Comparison of ENCODE assay signal across 8 mouse cellular contexts in the genomic region with DNA sequence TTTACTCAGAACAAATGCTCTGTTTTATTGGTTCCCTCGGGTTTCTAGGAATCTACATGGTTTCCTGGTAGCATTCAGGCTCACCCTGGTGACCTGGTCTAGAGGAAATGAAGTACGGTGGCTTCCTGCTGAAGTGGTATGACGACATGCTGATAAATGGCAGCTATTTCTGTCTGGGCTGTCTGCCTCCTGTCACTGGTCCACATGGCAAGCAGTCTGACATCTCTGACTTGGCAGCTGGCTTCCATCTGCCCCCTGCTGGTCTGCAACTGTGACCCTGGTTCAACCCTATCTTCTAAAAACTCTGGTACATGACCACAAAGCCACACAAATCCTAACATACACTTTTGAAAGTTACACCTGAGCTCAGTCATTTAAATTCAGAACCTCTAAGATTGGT.
DNase-seq lines count a peak whose midpoint lies in the region; ATAC-seq and TF ChIP-seq lines count a peak whose summit lies in the region.
"Had no signal": no experiment of that assay in that cellular context is flagged by ENCODE, and none has a peak within 500 bp of the region (broad histone marks: within the 10 kb centered on the region; RNA-seq: fewer than 3 reads in every experiment).

No protein-coding gene starts in this region.

- H3K9ac ChIP-seq in ES-E14 (ENCODE audit: insufficient read depth, low read depth, low read length, poor library complexity, severe bottlenecking) = no peak overlapping the region
- no peak overlapping the region for H3K9ac ChIP-seq in heart, embryonic 14.5 days (ENCODE audit: low read length)

- H3K9me3 ChIP-seq in ES-E14 (ENCODE audit: control insufficient read depth, insufficient read depth, low read depth, low read length) = no peaks in the 10 kb centered on the region
- H3K9me3 ChIP-seq in heart, embryonic 14.5 days (ENCODE audit: control insufficient read depth, low read length) = no peaks in the 10 kb centered on the region
- H3K9me3 ChIP-seq in limb, embryonic 10.5 days (replicated peaks) = no peaks in the 10 kb centered on the region

- ATAC-seq in heart, embryonic 14.5 days (ENCODE audit: insufficient number of reproducible peaks, insufficient read depth, low FRiP score, low read depth) = peak; percentile 68; the same call in 1 of the 2 replicates

- TF ChIP-seq POLR2A in small intestine, adult 2 months (IDR thresholded peaks at IDR 0.05; ENCODE audit: low read depth, low read length) = no peak

- DNase-seq in ES-E14 (ENCODE audit: low read depth, low spot score) = peak; percentile 6
- peak; percentile 9 for DNase-seq in R1 (ENCODE audit: low read depth, low spot score)
- peak; percentile 36 for DNase-seq in embryo, embryonic 11.5 days (ENCODE audit: low read depth, low spot score)
- DNase-seq in limb, embryonic 10.5 days (ENCODE audit: low spot score) = peak; percentile 79
- no peak for DNase-seq in right cerebral cortex, postnatal 14 days

- H3K27me3 ChIP-seq in heart, embryonic 14.5 days (ENCODE audit: control insufficient read depth, insufficient read depth, low read length) = no peaks in the 10 kb centered on the region
- H3K27me3 ChIP-seq in limb, embryonic 10.5 days (ENCODE audit: low read depth, poor library complexity, severe bottlenecking) = no peaks in the 10 kb centered on the region
- H3K27me3 ChIP-seq in small intestine, adult 2 months (ENCODE audit: control insufficient read depth, insufficient read depth, low read length) = no peaks in the 10 kb centered on the region

- no peak overlapping the region for H3K27ac ChIP-seq in ES-E14 (ENCODE audit: insufficient read depth, low read depth, low read length, poor library complexity, severe bottlenecking)
- H3K27ac ChIP-seq in heart, embryonic 14.5 days (replicated peaks in 1 of 2; ENCODE audit: control insufficient read depth in 1 of 2, insufficient read depth in 1 of 2, low read depth in 2 of 2, low read length in 2 of 2) = peak overlapping the region; percentile 39 to 41; a peak in 2 of 4 replicates
- H3K27ac ChIP-seq in limb, embryonic 10.5 days = no peak overlapping the region; the same call in 1 of the 2 replicates
- H3K27ac ChIP-seq in small intestine, adult 2 months (ENCODE audit: insufficient read depth, low read depth, low read length) = no peak overlapping the region

- no peaks in the 10 kb centered on the region for H3K36me3 ChIP-seq in ES-E14 (ENCODE audit: control insufficient read depth, insufficient read depth, low read length, poor library complexity, severe bottlenecking)
- H3K36me3 ChIP-seq in heart, embryonic 14.5 days (ENCODE audit: control insufficient read depth, insufficient read depth, low read length) = no peaks in the 10 kb centered on the region
- no peaks in the 10 kb centered on the region for H3K36me3 ChIP-seq in limb, embryonic 10.5 days
- no peaks in the 10 kb centered on the region for H3K36me3 ChIP-seq in small intestine, adult 2 months (ENCODE audit: control insufficient read depth, insufficient read depth, low read length)

- 0 out of 2 replicates have a peak, but pooled peaks have one; percentile 7 for TF ChIP-seq CTCF in small intestine, adult 2 months (IDR thresholded peaks at IDR 0.05; ENCODE audit: extremely low read depth, insufficient read length, insufficient replicate concordance, low read depth, low read length)

- no peak overlapping the region for H3K4me3 ChIP-seq in ES-E14 (ENCODE audit: insufficient read depth in 1 of 2, low read depth in 1 of 2, low read length in 2 of 2, poor library complexity in 1 of 2, severe bottlenecking in 1 of 2)
- H3K4me3 ChIP-seq in heart, embryonic 14.5 days (ENCODE audit: control insufficient read depth in 1 of 2, insufficient read depth in 1 of 2, low read depth in 1 of 2, low read length in 2 of 2) = no peak overlapping the region
- H3K4me3 ChIP-seq in limb, embryonic 10.5 days = no peak overlapping the region
- no peak overlapping the region for H3K4me3 ChIP-seq in small intestine, adult 2 months (ENCODE audit: low read depth, low read length)
- H3K4me3 ChIP-seq: erythroblast, embryonic 14.5 days had no signal

- 0% methylated on average over 3 of the region's 3 CpGs for WGBS in heart, embryonic 14.5 days
- WGBS in limb, embryonic 10.5 days = 3% methylated on average over 3 of the region's 3 CpGs
- WGBS in small intestine, adult 2 months = 17% methylated on average over 3 of the region's 3 CpGs

- peak overlapping the region; percentile 19; the same call in 1 of the 2 replicates for H3K4me2 ChIP-seq in heart, embryonic 14.5 days (ENCODE audit: low read length)

- in situ Hi-C loops in ES-E14 (cut with MboI; ENCODE audit: low sequenced_read_pairs in 2 of 2, unreplicated experiment in 2 of 2) = no loop called here

- no peaks in the 10 kb centered on the region for H3K4me1 ChIP-seq in ES-E14 (ENCODE audit: control insufficient read depth in 2 of 2, insufficient read depth in 2 of 2, low read length in 2 of 2, poor library complexity in 1 of 2)
- H3K4me1 ChIP-seq in heart, embryonic 14.5 days (ENCODE audit: control insufficient read depth in 2 of 2, insufficient read depth in 2 of 2, low read length in 2 of 2) = peaks cover 2 to 7% of the 10 kb centered on the region in 2 experiments; a peak in 1 of 4 replicates
- peaks cover 20% of the 10 kb centered on the region for H3K4me1 ChIP-seq in limb, embryonic 10.5 days
- H3K4me1 ChIP-seq in small intestine, adult 2 months (ENCODE audit: control insufficient read depth, insufficient read depth, insufficient read length, low read length) = no peaks in the 10 kb centered on the region

TF ChIP-seq in ES-E14, 5 proteins besides CTCF, POLR2A, EP300 and RAD21:
- no peak for TF ChIP-seq HCFC1 (IDR thresholded peaks at IDR 0.05; ENCODE audit: borderline replicate concordance, insufficient read depth, low read length)
- no peak for TF ChIP-seq ZNF384 (IDR thresholded peaks at IDR 0.05; ENCODE audit: low read depth, low read length)
- TF ChIP-seq CHD2 (IDR thresholded peaks at IDR 0.05; ENCODE audit: low read depth, low read length) = no peak
- no peak for TF ChIP-seq MAFK (IDR thresholded peaks at IDR 0.05; ENCODE audit: insufficient read depth, low read depth, low read length)
- no peak for TF ChIP-seq ZC3H11A (IDR thresholded peaks at IDR 0.05; ENCODE audit: borderline replicate concordance, low read depth, low read length)

Comparison
In these comparisons a context has a peak if more than half of its experiments do, and no peak if none do; other contexts are left out.
1. H3K27ac ChIP-seq: peak in heart, embryonic 14.5 days (2 of 2); none in ES-E14 (single experiment), limb, embryonic 10.5 days (single experiment) and small intestine, adult 2 months (single experiment).